Mouse (Mus musculus) heart, postnatal 10 days (tissue): ENCODE data around the gene Lifr. TPM values are rescaled to one million over a fixed set of nuclear protein-coding genes. Genes with fewer than 3 reads are reported as not detected.

Source experiments
- DNase-seq, 2 experiments: peaks; one replicate each; pipeline ENCODE4 v3.0.0; 2021
- intact Hi-C: fragments of 180-260 bp; cut with DNase I; formaldehyde crosslinking; loops from one replicate; pipeline ENCODE4 v1.15.1; 2025
- total RNA-seq, 2 experiments: library from RNA; stranded (reverse); gene quantifications; 2 replicates each; pipeline ENCODE4 v1.2.3; 2021

Gene Lifr
- 10 to 100 TPM; 50.2 to 54.0 TPM for total RNA-seq

DNA sequence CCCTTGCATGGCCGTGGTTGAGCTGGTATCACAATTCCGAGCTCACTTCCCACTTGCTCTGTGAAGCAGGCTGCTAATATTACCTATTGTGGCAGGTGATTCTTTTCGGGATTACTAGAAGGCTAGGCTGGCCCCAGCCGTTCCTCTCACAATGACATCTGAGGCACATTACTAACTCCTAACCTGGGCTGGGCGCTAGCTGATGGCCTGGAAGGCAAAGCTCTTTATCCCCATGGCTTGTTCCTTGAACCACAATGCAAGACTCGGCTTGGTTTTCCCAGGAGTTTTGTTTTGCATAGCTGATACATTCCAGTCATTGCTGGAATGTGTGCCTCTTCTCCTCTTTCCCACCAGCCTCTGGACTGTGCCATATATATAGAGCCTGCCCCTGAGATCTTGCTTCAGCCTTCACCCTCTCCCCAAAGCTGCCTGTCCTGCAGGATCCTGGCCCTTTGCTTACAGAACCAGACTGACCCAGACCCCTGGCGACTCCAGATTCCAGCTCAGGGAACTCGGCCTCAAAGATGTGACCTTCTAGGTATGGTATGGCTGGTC, at the start of gene Lifr:
TSS of gene Lifr (plus strand) at position 404 of the 555 bp plus-strand sequence.
- intact Hi-C loops, result no loop called here
- no peak for DNase-seq

DNA sequence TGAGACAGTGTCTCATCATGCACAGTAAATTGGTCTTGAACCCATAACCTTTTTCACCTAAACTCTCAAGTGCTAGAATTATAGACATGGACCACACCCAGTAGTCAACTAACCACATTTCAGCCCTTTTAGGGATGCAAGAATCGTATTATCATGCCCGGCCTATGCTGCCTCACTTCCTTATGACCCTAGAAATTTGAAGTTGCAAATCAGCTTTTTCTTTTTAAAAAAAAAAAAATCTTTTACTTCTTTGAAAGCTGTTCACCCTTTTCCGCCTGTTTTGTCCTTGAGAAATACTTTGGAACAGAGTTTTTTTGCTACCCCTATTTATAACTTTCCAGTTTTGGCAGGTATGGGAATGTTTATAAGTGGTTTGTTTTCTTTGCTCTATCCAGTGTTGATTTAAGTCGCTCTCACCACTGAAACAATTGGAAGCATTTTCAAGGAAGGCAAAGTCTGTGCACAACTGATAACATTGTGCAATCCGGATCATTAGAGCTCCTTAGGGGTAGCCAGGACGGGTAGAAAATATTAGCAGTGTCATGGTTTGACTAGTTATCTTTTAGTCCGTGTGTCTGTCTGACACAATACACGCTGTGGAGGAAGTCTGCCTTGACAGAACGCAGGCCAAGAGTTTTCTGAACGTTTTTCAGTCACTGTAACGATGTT, 46.2 kb upstream of the Lifr start:
- intact Hi-C loops, result no loop called here
- DNase-seq, result peak in 1 of 2 experiments; percentile 9

DNA sequence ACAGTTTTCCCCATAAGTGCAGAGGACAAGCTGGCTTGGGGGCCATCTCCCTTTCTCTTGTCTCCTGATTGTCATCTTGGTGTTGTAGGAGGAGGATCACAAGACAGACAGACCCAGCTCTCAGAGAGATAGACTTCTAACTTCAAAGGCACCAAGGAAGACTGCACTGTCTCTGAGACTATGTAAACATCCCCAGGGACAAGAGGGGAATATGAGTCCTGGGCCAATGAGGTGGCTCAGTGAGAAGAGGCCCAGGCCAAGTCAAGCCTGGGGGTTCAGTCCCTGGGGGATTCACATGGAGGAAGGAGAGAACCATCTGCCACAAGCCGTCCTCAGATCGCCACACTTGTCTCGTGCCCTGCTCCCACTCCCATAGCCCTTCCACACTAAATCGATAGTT, 45.4 kb upstream of the Lifr start:
- intact Hi-C loops, result loop anchor here (5.0 kb wide), 1 partner anchor 82 kb away; no protein-coding TSS in a partner anchor
- no peak for DNase-seq

DNA sequence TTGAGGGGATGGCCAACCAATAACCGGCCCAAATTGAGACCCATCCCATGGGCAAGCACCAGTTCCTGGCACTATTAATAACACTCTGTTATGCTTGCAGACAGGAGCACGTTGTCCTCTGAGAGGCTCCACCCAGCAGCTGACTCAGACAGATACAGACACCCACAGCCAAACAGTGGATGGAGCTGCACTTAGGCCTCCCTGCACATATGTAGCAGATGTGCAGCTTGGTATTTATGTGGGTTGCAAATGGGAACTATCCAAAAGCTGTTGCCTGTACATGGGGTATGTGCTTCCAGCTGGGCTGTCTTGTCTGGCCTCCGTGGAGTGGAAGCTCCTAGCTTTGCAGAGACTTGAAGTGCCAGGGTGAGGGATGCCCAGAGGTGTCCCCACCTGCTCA, 42.5 kb upstream of the Lifr start:
- no peak for DNase-seq
- intact Hi-C loops, result loop anchor here (5.0 kb wide), 1 partner anchor 79 kb away; no protein-coding TSS in a partner anchor

DNA sequence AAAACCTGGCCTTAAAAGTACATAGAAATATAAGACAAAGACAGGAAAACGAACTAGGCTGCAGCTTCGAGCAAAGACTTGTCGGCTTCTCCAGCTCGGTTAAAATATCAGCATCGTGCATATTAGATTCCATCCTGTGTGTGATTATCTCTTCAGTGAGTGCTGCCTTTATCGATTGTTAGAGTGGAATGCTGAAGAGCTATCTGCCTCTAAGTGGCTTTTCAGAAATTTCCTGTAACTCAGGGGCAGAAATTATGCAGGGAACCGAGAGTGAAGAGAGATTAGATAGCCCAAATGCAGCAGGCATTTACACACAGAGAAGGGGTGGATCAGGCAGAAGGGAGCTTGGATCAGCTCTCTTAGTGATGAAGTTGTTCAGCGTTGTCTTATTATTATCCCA, 41.5 kb upstream of the Lifr start:
- no peak for DNase-seq
- intact Hi-C loops, result loop anchor here (5.0 kb wide), 1 partner anchor 78 kb away; no protein-coding TSS in a partner anchor

DNA sequence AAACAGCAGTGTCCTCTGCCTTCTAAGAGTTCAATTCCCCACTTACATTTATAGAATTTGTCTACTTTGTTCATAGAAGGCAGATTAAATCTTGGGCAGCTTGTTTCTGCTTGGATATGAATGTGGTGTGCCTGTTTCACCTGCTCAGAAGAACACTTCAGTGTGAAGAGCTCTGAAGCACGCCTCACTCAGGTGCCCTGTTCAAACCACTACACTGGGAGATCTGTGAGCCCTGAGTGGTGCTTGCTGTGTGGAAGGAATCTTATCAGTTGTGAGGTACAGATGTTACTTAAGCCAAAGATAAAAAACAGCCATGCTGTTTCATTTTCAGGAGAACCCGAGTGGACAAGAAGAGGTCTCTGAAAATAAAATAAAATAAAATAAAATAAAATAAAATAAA, 38.7 kb upstream of the Lifr start:
- intact Hi-C loops, result no loop called here
- DNase-seq, result no peak

DNA sequence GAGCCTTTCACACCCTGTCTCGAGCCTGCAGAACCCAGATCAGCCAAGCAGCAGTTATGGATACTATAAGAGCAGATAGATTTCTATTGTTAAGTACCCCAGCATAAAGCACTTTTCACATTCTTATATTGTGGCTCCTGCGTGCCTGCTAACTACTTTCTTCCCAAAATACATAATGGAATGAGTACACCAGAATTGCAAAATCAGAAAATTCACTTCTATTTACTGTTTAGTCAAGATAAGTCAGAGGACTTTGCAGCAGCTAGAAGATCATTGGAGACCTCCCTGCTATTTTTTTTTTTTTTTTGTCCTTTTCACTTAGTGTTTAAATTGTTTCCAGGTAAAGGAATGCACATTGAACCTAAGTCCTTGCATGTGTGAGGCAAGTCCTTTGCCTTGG, 38.3 kb upstream of the Lifr start:
- no peak for DNase-seq
- intact Hi-C loops, result no loop called here

DNA sequence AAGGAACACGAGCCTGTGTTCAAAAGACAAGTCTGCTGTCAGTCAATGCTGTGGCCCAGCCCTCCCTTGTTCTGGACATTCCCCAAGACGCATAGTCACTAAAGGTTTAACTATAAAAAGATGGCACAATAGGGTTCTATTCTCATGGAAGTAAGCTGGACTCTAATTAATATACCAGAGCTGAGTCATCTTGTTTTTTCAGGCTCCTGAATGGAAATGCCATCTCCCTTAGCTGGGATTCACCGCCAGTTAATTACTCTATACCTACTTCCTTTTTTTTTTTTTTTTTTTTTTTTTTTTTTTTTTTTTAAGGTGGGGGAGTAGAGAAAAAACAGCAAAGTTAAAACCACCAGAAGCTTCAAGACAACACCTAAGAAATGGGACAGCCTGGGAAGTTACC, 33.6 kb upstream of the Lifr start:
- intact Hi-C loops, result no loop called here

DNA sequence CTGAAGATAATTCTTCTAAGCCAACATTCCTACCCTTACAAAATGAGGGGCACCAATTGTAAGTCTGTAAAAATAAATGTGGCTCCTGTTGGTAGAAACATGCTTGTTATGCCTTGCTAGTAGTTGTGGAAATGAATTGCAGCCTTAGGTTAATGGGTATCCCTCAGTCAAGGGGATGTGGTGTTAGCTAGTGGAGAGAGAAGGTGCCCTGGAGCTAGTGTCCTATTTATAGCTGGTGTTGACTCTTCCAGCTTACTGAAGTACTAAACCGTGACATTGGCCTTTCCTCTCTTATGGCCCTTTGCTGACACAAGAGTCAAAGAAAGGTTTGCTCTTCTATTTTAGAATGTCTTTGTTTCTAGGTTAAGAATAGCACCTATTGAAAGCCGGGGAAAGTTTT, 29.9 kb upstream of the Lifr start:
- intact Hi-C loops, result no loop called here
- no peak for DNase-seq

More for the DNA sequence above, 33.6 kb upstream of the Lifr start:
- no peak for DNase-seq

DNA sequence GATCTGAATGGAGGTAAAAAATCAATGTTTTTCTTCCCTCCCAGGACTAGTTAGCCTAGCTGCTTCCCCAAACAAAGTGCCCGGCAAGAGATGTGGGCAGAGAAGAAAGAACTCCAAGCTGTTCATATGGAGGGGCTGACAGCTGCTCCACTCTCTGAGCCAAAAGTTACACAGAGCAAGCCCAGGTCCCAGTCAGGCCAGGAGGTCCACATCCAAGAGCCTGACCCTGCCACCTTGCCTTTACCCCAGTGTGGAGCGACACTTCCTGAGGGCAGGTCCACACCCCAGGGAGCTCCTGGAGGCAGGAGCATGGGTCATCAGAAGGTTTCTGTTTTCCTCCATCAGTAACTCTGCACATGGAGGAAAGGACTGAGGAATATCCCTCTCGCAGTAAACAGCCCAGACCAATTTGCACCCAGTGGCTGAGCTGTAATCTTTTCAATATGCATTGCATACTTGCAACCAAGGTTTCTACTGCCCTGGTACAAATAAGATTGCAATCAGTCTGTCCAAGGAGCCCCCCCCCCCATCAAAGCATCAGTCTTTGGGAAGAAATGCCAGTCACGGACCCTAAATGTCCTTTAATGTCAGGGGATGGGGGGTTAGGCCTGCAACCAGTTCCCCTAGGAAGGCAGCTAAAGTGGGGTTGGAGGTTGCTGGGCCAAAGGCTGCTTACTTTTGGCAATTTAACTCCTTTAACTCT, 28.3 kb upstream of the Lifr start:
- intact Hi-C loops, result no loop called here
- no peak for DNase-seq

DNA sequence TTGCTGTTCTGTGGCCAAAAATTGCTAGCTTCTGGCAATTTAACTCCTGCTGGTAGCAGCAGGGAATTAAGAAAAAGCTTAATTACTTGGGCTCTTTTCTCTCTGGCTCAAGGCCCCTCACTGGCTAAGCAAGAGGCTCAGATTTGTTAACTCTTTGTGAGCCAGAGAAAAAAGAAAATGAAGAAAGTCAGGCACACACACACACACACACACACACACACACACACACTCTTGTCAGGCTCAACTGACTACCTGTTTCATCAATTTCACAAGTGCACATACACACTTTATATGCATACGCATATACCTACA, 27.8 kb upstream of the Lifr start:
- DNase-seq, result no peak
- intact Hi-C loops, result no loop called here

DNA sequence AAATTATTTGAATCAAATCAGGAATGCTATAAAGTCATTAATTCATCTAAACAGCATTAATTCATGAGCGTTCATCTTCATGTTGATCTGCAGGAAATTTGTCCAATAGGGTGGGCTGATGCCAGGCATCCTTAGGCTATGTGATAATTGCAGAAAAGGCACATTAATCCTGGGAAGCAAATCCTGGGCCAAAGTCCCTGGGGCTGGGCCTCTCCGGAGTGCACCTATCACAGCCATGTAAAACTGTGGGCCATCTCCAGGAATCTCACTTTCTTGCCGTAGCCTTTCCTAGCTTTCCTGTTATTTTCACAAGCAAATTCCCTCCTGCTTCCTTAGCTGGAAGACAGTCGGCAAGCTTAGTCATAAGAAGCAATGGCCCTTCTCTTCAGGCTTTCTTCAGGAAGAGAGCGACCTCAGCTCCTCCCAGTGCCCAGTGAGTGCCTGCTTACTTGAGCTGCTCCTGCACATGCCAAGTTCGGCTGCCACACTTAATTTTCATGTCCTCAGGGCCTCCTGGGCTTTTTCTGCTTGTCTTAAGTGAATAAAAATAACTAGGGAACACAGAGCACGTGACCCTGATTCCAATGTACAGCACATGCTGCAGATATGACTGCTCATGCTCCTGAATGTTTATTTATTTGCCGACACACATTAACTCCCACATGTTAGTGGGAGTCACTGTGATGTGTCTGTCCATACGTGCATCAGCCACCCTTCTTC, 26.7 kb upstream of the Lifr start:
- intact Hi-C loops, result no loop called here
- no peak for DNase-seq

DNA sequence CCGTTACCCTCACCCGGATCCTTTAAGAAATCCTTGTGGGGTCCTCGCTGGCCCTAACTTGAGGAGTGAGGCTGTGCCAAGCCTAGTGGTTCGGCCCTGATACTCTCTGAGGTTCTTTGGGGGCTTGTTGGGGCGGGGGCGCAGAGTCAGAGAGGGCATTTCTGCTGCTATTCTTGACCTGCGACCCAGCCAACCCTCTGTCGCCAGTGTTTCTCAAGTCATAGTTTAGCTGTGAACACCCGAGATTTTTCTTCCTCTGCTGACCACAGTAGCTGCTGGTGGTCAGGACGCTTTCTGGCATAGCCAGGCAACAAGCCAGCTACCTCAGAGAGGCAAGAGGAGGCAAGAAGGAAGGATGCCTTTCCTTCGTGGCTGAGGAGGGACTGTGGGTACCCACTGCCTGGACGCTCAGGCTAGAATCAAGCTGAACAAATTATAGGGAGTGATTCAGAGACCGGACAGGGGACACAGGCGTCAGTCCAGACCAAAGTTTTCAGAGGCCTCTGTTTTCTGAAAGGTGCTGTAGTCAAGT, 25.4 kb upstream of the Lifr start:
- intact Hi-C loops, result no loop called here
- DNase-seq, result no peak

DNA sequence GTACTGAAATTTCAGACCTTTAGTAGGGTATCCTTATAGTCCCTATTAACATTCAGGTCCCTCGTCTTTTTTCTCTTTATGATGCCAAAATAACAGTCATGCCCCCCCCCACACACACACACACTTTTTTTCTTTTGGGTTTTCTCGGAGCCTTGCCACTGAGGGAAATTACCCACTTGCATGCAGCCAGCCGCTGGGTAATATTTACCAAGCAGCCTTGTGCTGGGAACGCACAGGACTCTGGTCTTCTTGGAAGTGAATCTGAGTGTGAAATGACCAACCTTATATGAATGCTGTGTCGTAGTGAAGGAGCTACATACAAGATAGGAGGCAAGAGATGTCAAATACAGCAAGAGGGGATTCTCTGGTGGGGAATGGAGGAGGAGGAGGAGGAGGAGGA, 24.8 kb upstream of the Lifr start:
- intact Hi-C loops, result no loop called here
- DNase-seq, result no peak

DNA sequence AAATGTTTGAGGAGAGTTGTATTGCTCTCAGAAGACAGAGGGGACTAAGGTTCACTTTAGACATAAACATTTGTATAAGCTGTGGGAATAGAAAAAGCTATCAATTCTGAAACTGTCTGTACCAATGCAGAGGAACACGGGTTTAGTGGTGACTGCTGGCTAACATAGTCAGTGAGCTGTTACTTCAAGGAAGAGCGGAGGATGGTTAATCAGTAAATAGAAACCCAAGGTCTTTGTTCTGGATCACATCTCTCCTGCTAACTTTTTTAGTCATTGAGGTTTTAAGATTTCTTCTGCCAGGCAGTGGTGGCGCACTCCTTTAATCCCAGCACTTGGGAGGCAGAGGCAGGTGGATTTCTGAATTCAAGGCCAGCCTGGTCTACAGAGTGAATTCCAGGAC, 23.7 kb upstream of the Lifr start:
- intact Hi-C loops, result no loop called here
- no peak for DNase-seq

DNA sequence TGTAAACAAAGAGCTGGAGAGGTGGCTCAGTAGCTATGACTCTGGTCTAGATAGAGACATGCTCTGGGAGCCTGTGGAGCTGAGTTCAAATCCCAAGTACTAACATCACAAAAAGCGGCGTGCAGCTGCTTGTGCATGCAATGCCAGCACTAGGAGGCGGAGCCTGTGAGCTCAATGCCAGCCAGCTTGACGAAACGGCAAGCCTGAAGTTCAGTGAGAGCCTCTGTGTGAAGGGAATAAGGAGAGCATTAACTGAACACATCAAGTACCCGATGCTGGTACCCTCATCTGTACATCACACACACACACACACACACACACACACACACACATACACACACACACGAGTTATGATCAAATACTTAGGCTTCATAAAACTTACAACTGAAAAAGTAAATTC, 21.0 kb upstream of the Lifr start:
- intact Hi-C loops, result no loop called here
- no peak for DNase-seq

DNA sequence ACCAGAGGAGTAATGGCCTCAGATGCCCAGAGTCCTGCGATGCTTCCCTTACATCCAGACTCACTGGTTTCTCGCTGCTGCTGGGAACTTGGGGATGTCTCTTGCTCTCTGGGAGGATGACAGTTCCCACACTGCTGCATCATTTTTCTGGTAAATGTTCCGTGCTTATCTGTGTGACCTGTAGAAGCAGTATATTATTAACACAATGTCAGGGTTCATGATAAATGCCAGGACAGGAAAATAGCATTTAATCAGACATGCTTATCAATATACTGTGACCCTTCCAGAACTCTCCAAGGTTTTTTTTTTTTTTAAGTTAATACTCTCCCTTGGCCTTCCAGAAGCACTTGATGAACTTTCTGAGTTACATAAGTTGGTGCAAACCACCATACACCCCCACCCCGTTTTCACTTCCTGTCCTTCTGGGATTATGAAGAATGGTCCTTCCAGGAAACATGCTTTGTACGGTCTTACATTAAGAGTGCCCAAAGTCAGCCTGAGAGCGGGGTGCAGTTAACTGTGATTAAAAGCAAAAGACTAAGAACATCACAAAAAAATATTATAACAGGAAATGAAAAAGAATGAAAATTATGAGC, 20.1 kb upstream of the Lifr start:
- intact Hi-C loops, result loop anchor here (1.0 kb wide), 1 partner anchor 156 kb away; no protein-coding TSS in a partner anchor
- DNase-seq, result no peak

DNA sequence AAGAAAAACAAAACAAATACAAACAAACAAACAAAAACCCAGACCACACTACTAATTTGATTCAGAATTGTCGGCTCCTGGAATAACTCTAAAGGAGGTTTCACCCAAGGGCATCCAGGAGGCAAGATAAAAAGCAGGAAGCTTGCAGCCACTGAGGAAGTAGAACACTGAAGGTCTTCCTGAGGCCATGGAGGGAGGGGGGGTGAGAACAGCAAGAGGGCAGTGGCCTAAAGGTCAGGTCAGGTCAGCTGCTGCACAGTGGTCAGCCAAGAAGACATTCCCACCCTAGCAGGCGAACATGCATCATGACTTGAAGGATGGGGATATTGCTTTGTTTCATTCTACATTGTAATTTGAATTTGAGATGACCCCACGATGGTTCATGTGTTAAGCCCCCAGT, 17.1 kb upstream of the Lifr start:
- intact Hi-C loops, result no loop called here
- DNase-seq, result no peak

DNA sequence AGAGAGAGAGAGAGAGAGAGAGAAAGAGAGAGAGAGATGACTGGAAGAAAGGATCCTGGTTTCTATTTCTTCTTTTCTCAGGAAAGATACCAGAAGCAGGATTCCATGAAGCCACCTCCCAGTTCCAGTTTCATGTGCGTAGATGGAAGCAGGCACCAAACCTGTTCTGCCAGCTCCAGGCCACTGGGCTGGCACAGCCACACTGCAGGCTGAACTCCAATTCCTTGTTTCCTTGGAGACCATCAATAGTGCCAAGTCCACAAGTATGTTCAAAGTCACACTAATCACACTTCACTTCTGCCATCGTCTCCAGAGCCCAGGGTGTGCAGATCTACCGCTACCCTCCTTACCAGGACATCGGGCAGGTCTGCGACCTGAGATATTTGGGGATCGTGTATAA, 15.2 kb upstream of the Lifr start:
- intact Hi-C loops, result no loop called here
- DNase-seq, result peak; percentile 48 to 51

DNA sequence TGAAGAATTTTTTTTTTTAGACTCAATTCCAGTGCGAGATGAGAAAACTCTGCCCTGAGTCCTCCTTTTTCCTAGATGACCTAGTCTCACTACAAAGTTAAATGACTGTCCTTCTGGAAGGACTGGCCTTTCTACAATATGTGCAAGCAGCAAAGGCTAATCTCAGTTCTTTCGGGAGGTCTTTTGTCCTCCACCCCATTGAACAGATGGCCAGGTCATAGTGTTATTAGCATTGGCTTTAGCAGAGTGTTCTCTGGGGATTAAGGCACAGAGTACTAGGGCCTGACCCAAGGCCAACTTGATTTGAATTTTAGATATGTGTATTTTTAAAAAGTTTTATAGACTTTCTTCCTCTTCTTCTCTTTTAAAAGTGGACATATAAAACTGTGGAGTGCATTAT, 12.1 kb upstream of the Lifr start:
- DNase-seq, result no peak
- intact Hi-C loops, result no loop called here
